Mouse (Mus musculus) kidney, embryonic 14.5 days (tissue): ENCODE measurements around the gene Apbb2. TPM values are rescaled to one million over a fixed set of nuclear protein-coding genes. Genes with fewer than 3 reads are reported as not detected.

Source experiments
- ATAC-seq: fragments of 200-750 bp; cut with Nextera tagmentation; 2 replicates; pipeline ENCODE4 v1.8.0; 2017; ENCODE audit warnings: moderate number of reproducible peaks, mild to moderate bottlenecking, moderate TSS enrichment, moderate library complexity; ENCODE audit not compliant: low FRiP score, low TSS enrichment
- H3K27ac ChIP-seq: fragments of 300-500 bp; sonication (generic); 2 replicates; pipeline ENCODE4 v1.5.1; 2014; ENCODE audit warnings: low read depth, mild to moderate bottlenecking, low read length, moderate library complexity, mixed read lengths
- H3K27me3 ChIP-seq: fragments of 300-500 bp; sonication (generic); 2 replicates; pipeline ENCODE4 v1.6.1; 2014; ENCODE audit warnings: mild to moderate bottlenecking, low read length; ENCODE audit not compliant: control insufficient read depth, insufficient read depth
- H3K36me3 ChIP-seq: fragments of 300-500 bp; sonication (generic); 2 replicates; pipeline ENCODE4 v1.6.1; 2014; ENCODE audit warnings: low read length, mixed read lengths; ENCODE audit not compliant: control insufficient read depth, insufficient read depth
- H3K4me1 ChIP-seq: fragments of 300-500 bp; sonication (generic); 2 replicates; pipeline ENCODE4 v1.6.1; 2014; ENCODE audit warnings: low read length, mixed read lengths; ENCODE audit not compliant: control insufficient read depth, insufficient read depth
- H3K4me2 ChIP-seq: fragments of 300-500 bp; sonication (generic); replicated peaks from 2 replicates; pipeline ENCODE4 v1.6.1; 2014; ENCODE audit warnings: low read depth, mild to moderate bottlenecking, low read length
- H3K4me3 ChIP-seq: fragments of 300-500 bp; sonication (generic); 2 replicates; pipeline ENCODE4 v1.5.1; 2014; ENCODE audit warnings: mild to moderate bottlenecking, low read length
- H3K9ac ChIP-seq: fragments of 300-500 bp; sonication (generic); 2 replicates; pipeline ENCODE4 v1.6.1; 2014; ENCODE audit warnings: low read depth, mild to moderate bottlenecking, low read length, moderate library complexity
- H3K9me3 ChIP-seq: fragments of 300-500 bp; sonication (generic); 2 replicates; pipeline ENCODE4 v1.6.1; 2016; ENCODE audit warnings: low read length; ENCODE audit not compliant: control insufficient read depth
- WGBS: fragments of 180-500 bp; shearing (Covaris S2); extraction: QIAGEN DNeasy Blood & Tissue Kit; methylation state at CpG from one replicate; pipeline ENCODE4 v1.1.7; 2014; 5-methylcytosine and 5-hydroxymethylcytosine counted together
- polyA plus RNA-seq: library from polyadenylated mRNA; unstranded; fragments of >200 nt; fragmentation: Nextera tagmentation; extraction: Ambion mirVana; gene quantifications from 2 replicates; pipeline ENCODE4 v1.2.1, GENCODE M21; 2014

The Apbb2 gene
- polyA plus RNA-seq, 1 experiment from 2014 or later = 55.9 TPM

DNA sequence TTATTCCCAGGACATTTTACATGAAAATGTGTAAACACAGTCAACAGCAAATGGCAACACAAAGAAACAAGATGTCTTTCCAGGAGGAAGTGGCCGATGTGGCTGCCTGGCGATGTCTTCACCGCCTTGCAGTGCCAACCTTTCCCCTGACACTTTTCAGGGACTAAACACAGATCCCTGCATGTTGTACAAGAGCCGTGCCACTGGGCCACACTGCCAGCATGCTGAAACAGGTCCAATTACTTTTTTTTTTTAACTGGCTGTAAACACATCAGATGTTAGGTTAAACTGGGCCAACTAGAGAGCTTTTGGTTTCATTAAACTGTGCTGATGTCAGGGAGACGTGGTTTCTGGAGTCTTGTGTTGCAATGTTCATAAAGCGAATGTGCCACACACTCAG, 319.7 kb downstream of the Apbb2 start:
- Histone ChIP-seq H3K4me1 (no peaks in the 10 kb centered on the region), H3K27me3 (no peaks in the 10 kb centered on the region), H3K9me3 (no peaks in the 10 kb centered on the region), H3K27ac (no peak overlapping the region), H3K4me3 (no peak overlapping the region), H3K4me2 (no peak overlapping the region), H3K9ac (no peak overlapping the region), H3K36me3 (peaks cover 5% of the 10 kb centered on the region)
- 91% methylated on average over 6 of the region's 6 CpGs for WGBS
- no peak for ATAC-seq

- ATAC-seq = no peak
Observed at GRCm38 (mm10) chr5:66296116-66296515, 322.5 kb downstream of the Apbb2 start.

DNA sequence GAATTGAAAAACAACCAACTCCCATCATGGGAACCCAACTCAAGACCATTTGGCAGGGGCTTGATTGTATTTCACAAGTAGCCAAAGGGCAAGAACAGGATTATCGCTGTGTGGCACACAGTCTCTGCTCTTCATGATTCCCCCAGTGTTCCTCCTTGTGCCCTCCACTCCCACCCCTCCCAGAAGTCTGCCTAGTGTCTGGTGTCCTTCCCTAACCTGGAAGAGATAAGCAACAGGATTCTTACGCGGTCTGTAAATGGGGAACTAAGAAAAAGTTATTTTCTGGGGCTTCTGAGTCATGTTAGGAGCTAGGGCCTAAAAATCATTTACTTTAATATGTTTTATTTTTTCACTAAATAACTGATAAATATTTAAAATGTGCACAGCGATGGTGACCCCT, 323.6 kb downstream of the Apbb2 start:
- Histone ChIP-seq H3K4me1 (no peaks in the 10 kb centered on the region), H3K9me3 (no peaks in the 10 kb centered on the region), H3K27ac (no peak overlapping the region), H3K9ac (no peak overlapping the region), H3K36me3 (no peaks in the 10 kb centered on the region), H3K4me3 (no peak overlapping the region), H3K27me3 (no peaks in the 10 kb centered on the region), H3K4me2 (no peak overlapping the region)
- 88% methylated on average over 4 of the region's 4 CpGs for WGBS
- no peak for ATAC-seq

More at GRCm38 (mm10) chr5:66296116-66296515, 322.5 kb downstream of the Apbb2 start:
- Histone ChIP-seq H3K4me2 (no peak overlapping the region), H3K36me3 (0 out of 2 replicates have a peak, but pooled peaks cover 2% of the 10 kb centered on the region), H3K27ac (no peak overlapping the region), H3K9me3 (no peaks in the 10 kb centered on the region), H3K27me3 (no peaks in the 10 kb centered on the region), H3K4me3 (no peak overlapping the region), H3K4me1 (no peaks in the 10 kb centered on the region), H3K9ac (no peak overlapping the region)
- WGBS = 96% methylated on average over 5 of the region's 5 CpGs

DNA sequence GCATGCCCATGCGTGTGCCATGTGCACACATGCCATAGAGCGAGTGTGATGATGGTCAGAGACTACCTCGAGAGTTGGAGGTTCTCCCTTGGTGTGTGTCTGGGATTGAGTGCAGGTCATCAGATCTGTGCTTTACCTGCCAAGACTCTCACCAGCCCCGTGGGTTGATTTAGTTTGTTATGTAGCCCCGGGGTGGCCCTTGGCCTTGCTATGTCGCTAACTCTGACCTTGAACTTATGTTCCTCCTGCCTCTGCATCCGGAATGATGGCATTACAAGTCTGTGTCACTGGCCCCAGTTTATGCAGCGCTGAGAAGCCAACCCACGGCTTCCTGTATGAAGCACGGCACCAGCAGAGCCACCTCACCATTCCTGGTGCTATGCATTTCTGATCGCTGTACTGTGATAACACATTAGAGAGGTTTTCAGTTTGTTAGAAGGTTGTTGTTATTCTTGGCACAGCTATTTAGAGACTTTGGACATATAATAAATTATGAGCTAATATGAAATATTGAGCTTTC, 324.4 kb downstream of the Apbb2 start:
- Histone ChIP-seq H3K27me3 (no peaks in the 10 kb centered on the region), H3K27ac (no peak overlapping the region), H3K4me3 (no peak overlapping the region), H3K4me1 (no peaks in the 10 kb centered on the region), H3K36me3 (no peaks in the 10 kb centered on the region), H3K4me2 (no peak overlapping the region), H3K9me3 (no peaks in the 10 kb centered on the region), H3K9ac (no peak overlapping the region)
- ATAC-seq = no peak
- WGBS = 72% methylated on average over 11 of the region's 11 CpGs

DNA sequence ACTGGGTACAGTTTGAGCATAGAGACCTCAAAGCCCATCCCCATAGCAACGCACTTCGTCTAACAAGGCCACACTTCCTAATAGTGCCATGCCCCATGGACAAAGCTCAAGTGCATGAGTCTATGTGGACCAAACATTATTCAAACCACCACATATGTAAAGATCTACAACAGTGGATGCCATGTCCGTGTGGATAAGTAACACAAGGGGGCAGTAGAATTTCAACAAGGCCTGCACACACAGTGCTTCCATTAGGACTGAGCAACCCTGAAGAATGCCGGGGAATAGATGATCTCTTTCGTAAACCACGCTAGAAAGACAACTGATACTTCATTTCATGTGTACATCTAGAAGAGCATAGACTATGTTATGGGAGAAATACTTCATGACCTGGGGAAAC, 337.8 kb downstream of the Apbb2 start:
- Histone ChIP-seq H3K4me2 (no peak overlapping the region), H3K27ac (no peak overlapping the region), H3K27me3 (no peaks in the 10 kb centered on the region), H3K36me3 (no peaks in the 10 kb centered on the region), H3K9me3 (no peaks in the 10 kb centered on the region), H3K4me3 (no peak overlapping the region), H3K9ac (no peak overlapping the region), H3K4me1 (no peaks in the 10 kb centered on the region)
- 79% methylated on average over 6 of the region's 6 CpGs for WGBS
- ATAC-seq = no peak

DNA sequence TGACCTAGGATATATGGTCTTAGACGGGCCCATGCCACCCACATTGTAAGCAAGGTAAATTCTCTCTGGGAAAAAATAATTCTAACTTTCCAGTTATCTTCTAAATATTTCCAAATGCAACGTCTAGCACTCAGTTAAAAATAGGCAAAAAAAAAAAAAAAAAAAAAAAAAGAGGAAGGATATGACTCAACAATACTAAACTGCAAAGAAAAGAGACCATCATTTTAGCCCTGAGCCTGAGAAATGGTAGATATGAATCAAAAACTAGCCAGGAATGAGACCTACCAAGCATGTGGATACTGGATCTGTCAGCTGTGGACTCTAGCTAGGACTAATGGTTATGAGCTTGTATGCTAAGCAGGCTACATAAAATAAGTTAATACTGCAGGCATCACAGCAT, 338.9 kb downstream of the Apbb2 start:
- WGBS = 82% methylated on average over 2 of the region's 2 CpGs
- Histone ChIP-seq H3K9ac (no peak overlapping the region), H3K9me3 (no peaks in the 10 kb centered on the region), H3K36me3 (no peaks in the 10 kb centered on the region), H3K27me3 (no peaks in the 10 kb centered on the region), H3K4me1 (no peaks in the 10 kb centered on the region), H3K4me2 (no peak overlapping the region), H3K27ac (no peak overlapping the region), H3K4me3 (no peak overlapping the region)
- ATAC-seq = no peak

- no peak overlapping the region for H3K27ac ChIP-seq
- no peak overlapping the region for H3K9ac ChIP-seq
- H3K9me3 ChIP-seq = no peaks in the 10 kb centered on the region
- ATAC-seq = no peak
- H3K4me1 ChIP-seq = no peaks in the 10 kb centered on the region
- WGBS = 65% methylated on average over 3 of the region's 3 CpGs
- H3K4me3 ChIP-seq = no peak overlapping the region
- H3K4me2 ChIP-seq = no peak overlapping the region
- no peaks in the 10 kb centered on the region for H3K36me3 ChIP-seq
- no peaks in the 10 kb centered on the region for H3K27me3 ChIP-seq
Observed at GRCm38 (mm10) chr5:66274417-66274816, 344.2 kb downstream of the Apbb2 start.

DNA sequence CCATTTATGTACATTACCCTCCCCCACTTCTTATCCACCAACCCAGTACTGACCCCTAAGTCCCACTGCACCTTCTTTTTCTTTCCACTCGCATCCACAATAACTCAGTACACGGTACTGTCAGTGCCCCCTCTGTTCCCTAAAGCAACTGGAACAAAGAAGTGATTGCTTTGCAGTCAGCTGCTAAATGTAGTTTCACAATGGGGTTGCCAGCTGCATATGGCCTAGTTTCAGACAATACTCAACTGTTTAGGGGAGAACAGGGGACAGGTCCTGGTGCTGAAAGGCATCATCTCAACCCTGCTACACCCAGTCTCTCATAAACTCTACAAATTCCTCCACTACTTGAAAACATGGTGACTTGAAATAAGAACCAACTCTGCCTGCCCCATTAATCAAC, 347.4 kb downstream of the Apbb2 start:
- H3K9ac ChIP-seq = no peak overlapping the region

GRCm38 (mm10) chr5:66269616-66270015, 349.0 kb downstream of the Apbb2 start:
- 78% methylated on average over 7 of the region's 7 CpGs for WGBS
- H3K36me3 ChIP-seq = no peaks in the 10 kb centered on the region
- H3K4me3 ChIP-seq = no peak overlapping the region
- no peaks in the 10 kb centered on the region for H3K9me3 ChIP-seq
- H3K4me1 ChIP-seq = no peaks in the 10 kb centered on the region
- H3K27me3 ChIP-seq = no peaks in the 10 kb centered on the region
- no peak for ATAC-seq
- H3K4me2 ChIP-seq = no peak overlapping the region
- no peak overlapping the region for H3K27ac ChIP-seq
- no peak overlapping the region for H3K9ac ChIP-seq

More for the DNA sequence above, 347.4 kb downstream of the Apbb2 start:
- 81% methylated on average over 2 of the region's 2 CpGs for WGBS
- H3K4me3 ChIP-seq = no peak overlapping the region
- no peak overlapping the region for H3K27ac ChIP-seq
- H3K4me1 ChIP-seq = no peaks in the 10 kb centered on the region
- ATAC-seq = no peak
- H3K36me3 ChIP-seq = no peaks in the 10 kb centered on the region
- H3K9me3 ChIP-seq = no peaks in the 10 kb centered on the region
- no peak overlapping the region for H3K4me2 ChIP-seq
- H3K27me3 ChIP-seq = no peaks in the 10 kb centered on the region
